21 mouse cellular contexts compared by ENCODE assay signal in the genomic region with DNA sequence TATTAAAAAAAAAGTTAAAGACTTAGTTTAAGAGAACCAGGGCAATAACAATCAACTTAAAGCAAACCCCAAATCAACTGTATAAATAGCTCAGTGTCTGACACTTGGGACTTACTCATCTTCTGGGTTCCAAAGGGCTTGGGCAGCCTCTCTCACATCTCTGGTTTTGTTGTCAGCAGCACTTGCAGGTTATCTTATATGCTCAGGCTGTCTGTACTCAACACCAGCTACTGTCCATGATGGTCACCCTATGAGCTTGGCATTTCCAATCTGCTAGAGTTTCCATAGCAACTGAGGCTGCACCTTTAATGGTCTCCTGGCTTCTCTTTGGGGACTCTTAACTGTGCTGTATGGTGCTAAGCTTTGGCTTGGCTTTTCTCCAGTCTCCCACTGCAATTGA.
"Had no signal": no experiment of that assay in that cellular context is flagged by ENCODE, and none has a peak within 500 bp of the region (broad histone marks: within the 10 kb centered on the region; RNA-seq: fewer than 3 reads in every experiment).

No protein-coding gene starts in this region.

- H3K9ac ChIP-seq: intestine, embryonic 15.5 days; kidney, embryonic 15.5 days; limb, embryonic 13.5 days; lung, embryonic 15.5 days; midbrain, embryonic 12.5 days; neural tube, embryonic 12.5 days; neural tube, embryonic 15.5 days; stomach, embryonic 15.5 days had no signal

- H3K9me3 ChIP-seq: intestine, embryonic 15.5 days; kidney, embryonic 15.5 days; limb, embryonic 10.5 days; limb, embryonic 13.5 days; lung, embryonic 15.5 days; megakaryocyte, embryonic 14.5 days; midbrain, embryonic 12.5 days; neural tube, embryonic 12.5 days; neural tube, embryonic 15.5 days; stomach, embryonic 15.5 days had no signal

- H3K4me2 ChIP-seq: intestine, embryonic 15.5 days; kidney, embryonic 15.5 days; limb, embryonic 13.5 days; lung, embryonic 15.5 days; midbrain, embryonic 12.5 days; neural tube, embryonic 12.5 days; neural tube, embryonic 15.5 days; stomach, embryonic 15.5 days had no signal

- H3K27ac ChIP-seq: intestine, embryonic 15.5 days; kidney, embryonic 15.5 days; limb, embryonic 10.5 days; limb, embryonic 13.5 days; lung, embryonic 15.5 days; midbrain, embryonic 12.5 days; neural tube, embryonic 12.5 days; neural tube, embryonic 15.5 days; stomach, embryonic 15.5 days had no signal

- ATAC-seq: intestine, embryonic 15.5 days had no signal

- H3K27me3 ChIP-seq: intestine, embryonic 15.5 days; kidney, embryonic 15.5 days; limb, embryonic 13.5 days; lung, embryonic 15.5 days; megakaryocyte, embryonic 14.5 days; midbrain, embryonic 12.5 days; neural tube, embryonic 12.5 days; neural tube, embryonic 15.5 days; stomach, embryonic 15.5 days had no signal

- DNase-seq: kidney, adult 11 months; kidney, adult 8-10 months; kidney, postnatal 10 days; kidney, postnatal 36 days; lung, adult 18-20 months; lung, postnatal 10 days; lung, postnatal 36 days; right cerebral cortex, adult 18-20 months; right cerebral cortex, postnatal 25 days; spleen, adult 18-20 months; thymus, postnatal 25 days had no signal

- H3K4me3 ChIP-seq: intestine, embryonic 15.5 days; kidney, embryonic 15.5 days; limb, embryonic 10.5 days; limb, embryonic 13.5 days; lung, embryonic 15.5 days; midbrain, embryonic 12.5 days; neural tube, embryonic 12.5 days; neural tube, embryonic 15.5 days; stomach, embryonic 15.5 days had no signal

- H3K4me1 ChIP-seq: intestine, embryonic 15.5 days; kidney, embryonic 15.5 days; lung, embryonic 15.5 days; midbrain, embryonic 12.5 days; neural tube, embryonic 12.5 days; neural tube, embryonic 15.5 days; stomach, embryonic 15.5 days had no signal
